Mouse (Mus musculus): Measurements from ENCODE around the gene Nr3c2. TPM values are rescaled to one million over a fixed set of nuclear protein-coding genes. Genes with fewer than 3 reads are reported as not detected.

The Nr3c2 gene
- polyA plus RNA-seq, 1 experiment from 2014 or later: 0.62 TPM

GRCm38 (mm10) chr8:76901430-76902204 is 2.4 kb downstream of the Nr3c2 start:
- Histone ChIP-seq H3K9me3 (replicated peaks; ENCODE audit: control insufficient read depth, low read length) (no peaks in the 10 kb centered on the region), H3K27ac (ENCODE audit: low read depth, low read length) (no peak overlapping the region), H3K4me2 (peak overlapping the region; percentile 100), H3K9ac (ENCODE audit: low read depth, low read length) (peak overlapping the region; percentile 62), H3K36me3 (ENCODE audit: control insufficient read depth, insufficient read depth, low read length) (no peaks in the 10 kb centered on the region), H3K4me1 (ENCODE audit: control insufficient read depth, insufficient read depth, low read length) (peaks cover 3% of the 10 kb centered on the region; the same call in 1 of the 2 replicates), H3K27me3 (ENCODE audit: control insufficient read depth, insufficient read depth, low read length) (peaks cover 34% of the 10 kb centered on the region), H3K4me3 (ENCODE audit: low read depth, low read length) (peak overlapping the region; percentile 72)
- ATAC-seq (replicated peaks; ENCODE audit: insufficient number of reproducible peaks, low FRiP score, low TSS enrichment): peak; percentile 97
- under 1% methylated on average over 40 of the region's 41 CpGs for WGBS (ENCODE audit: insufficient replicate concordance)

- H3K9ac ChIP-seq (ENCODE audit: low read depth, low read length): peak overlapping the region; percentile 52
- peaks cover 34% of the 10 kb centered on the region for H3K27me3 ChIP-seq (ENCODE audit: control insufficient read depth, insufficient read depth, low read length)
- no peak overlapping the region for H3K27ac ChIP-seq (ENCODE audit: low read depth, low read length)
- peak overlapping the region; percentile 72 for H3K4me3 ChIP-seq (ENCODE audit: low read depth, low read length)
- H3K4me1 ChIP-seq (ENCODE audit: control insufficient read depth, insufficient read depth, low read length): peaks cover 3% of the 10 kb centered on the region; the same call in 1 of the 2 replicates
- no peaks in the 10 kb centered on the region for H3K36me3 ChIP-seq (ENCODE audit: control insufficient read depth, insufficient read depth, low read length)
- under 1% methylated on average over 34 of the region's 35 CpGs for WGBS (ENCODE audit: insufficient replicate concordance)
- no peaks in the 10 kb centered on the region for H3K9me3 ChIP-seq (replicated peaks; ENCODE audit: control insufficient read depth, low read length)
- H3K4me2 ChIP-seq: peak overlapping the region; percentile 100
- ATAC-seq (replicated peaks; ENCODE audit: insufficient number of reproducible peaks, low FRiP score, low TSS enrichment): peak; percentile 14; the same call in 1 of the 2 replicates
These were observed 3.2 kb downstream of the Nr3c2 start for GRCm38 (mm10) chr8:76902205-76903078.

GRCm38 (mm10) chr8:76911206-76911605 is 12.0 kb downstream of the Nr3c2 start:
- no peaks in the 10 kb centered on the region for H3K27me3 ChIP-seq (ENCODE audit: control insufficient read depth, insufficient read depth, low read length)
- H3K4me1 ChIP-seq (ENCODE audit: control insufficient read depth, insufficient read depth, low read length): no peaks in the 10 kb centered on the region
- no peak overlapping the region for H3K4me3 ChIP-seq (ENCODE audit: low read depth, low read length)
- no peaks in the 10 kb centered on the region for H3K9me3 ChIP-seq (replicated peaks; ENCODE audit: control insufficient read depth, low read length)
- H3K27ac ChIP-seq (ENCODE audit: low read depth, low read length): no peak overlapping the region
- H3K4me2 ChIP-seq: no peak overlapping the region
- no peaks in the 10 kb centered on the region for H3K36me3 ChIP-seq (ENCODE audit: control insufficient read depth, insufficient read depth, low read length)
- ATAC-seq (replicated peaks; ENCODE audit: insufficient number of reproducible peaks, low FRiP score, low TSS enrichment): no peak
- no peak overlapping the region for H3K9ac ChIP-seq (ENCODE audit: low read depth, low read length)

GRCm38 (mm10) chr8:76912678-76913077 is 13.4 kb downstream of the Nr3c2 start:
- H3K4me2 ChIP-seq: no peak overlapping the region
- H3K4me1 ChIP-seq (ENCODE audit: control insufficient read depth, insufficient read depth, low read length): no peaks in the 10 kb centered on the region
- no peak overlapping the region for H3K27ac ChIP-seq (ENCODE audit: low read depth, low read length)
- H3K36me3 ChIP-seq (ENCODE audit: control insufficient read depth, insufficient read depth, low read length): no peaks in the 10 kb centered on the region
- no peaks in the 10 kb centered on the region for H3K27me3 ChIP-seq (ENCODE audit: control insufficient read depth, insufficient read depth, low read length)
- no peak overlapping the region for H3K9ac ChIP-seq (ENCODE audit: low read depth, low read length)
- 77% methylated on average over 3 of the region's 3 CpGs for WGBS (ENCODE audit: insufficient replicate concordance)
- H3K4me3 ChIP-seq (ENCODE audit: low read depth, low read length): no peak overlapping the region
- no peaks in the 10 kb centered on the region for H3K9me3 ChIP-seq (replicated peaks; ENCODE audit: control insufficient read depth, low read length)
- no peak for ATAC-seq (replicated peaks; ENCODE audit: insufficient number of reproducible peaks, low FRiP score, low TSS enrichment)

- no peak overlapping the region for H3K9ac ChIP-seq (ENCODE audit: low read depth, low read length)
- ATAC-seq (replicated peaks; ENCODE audit: insufficient number of reproducible peaks, low FRiP score, low TSS enrichment): no peak
- H3K27me3 ChIP-seq (ENCODE audit: control insufficient read depth, insufficient read depth, low read length): no peaks in the 10 kb centered on the region
- no peak overlapping the region for H3K4me2 ChIP-seq
- H3K9me3 ChIP-seq (replicated peaks; ENCODE audit: control insufficient read depth, low read length): no peaks in the 10 kb centered on the region
- WGBS (ENCODE audit: insufficient replicate concordance): 81% methylated on average over 4 of the region's 4 CpGs
- no peak overlapping the region for H3K4me3 ChIP-seq (ENCODE audit: low read depth, low read length)
- H3K36me3 ChIP-seq (ENCODE audit: control insufficient read depth, insufficient read depth, low read length): no peaks in the 10 kb centered on the region
- no peak overlapping the region for H3K27ac ChIP-seq (ENCODE audit: low read depth, low read length)
- no peaks in the 10 kb centered on the region for H3K4me1 ChIP-seq (ENCODE audit: control insufficient read depth, insufficient read depth, low read length)
These were observed 14.0 kb downstream of the Nr3c2 start for GRCm38 (mm10) chr8:76913207-76913606.

GRCm38 (mm10) chr8:76915260-76915659 is 16.0 kb downstream of the Nr3c2 start:
- 81% methylated on average over 2 of the region's 2 CpGs for WGBS (ENCODE audit: insufficient replicate concordance)
- no peak overlapping the region for H3K9ac ChIP-seq (ENCODE audit: low read depth, low read length)
- no peaks in the 10 kb centered on the region for H3K36me3 ChIP-seq (ENCODE audit: control insufficient read depth, insufficient read depth, low read length)
- no peak overlapping the region for H3K27ac ChIP-seq (ENCODE audit: low read depth, low read length)
- no peak overlapping the region for H3K4me2 ChIP-seq
- H3K4me1 ChIP-seq (ENCODE audit: control insufficient read depth, insufficient read depth, low read length): no peaks in the 10 kb centered on the region
- no peak for ATAC-seq (replicated peaks; ENCODE audit: insufficient number of reproducible peaks, low FRiP score, low TSS enrichment)
- no peaks in the 10 kb centered on the region for H3K27me3 ChIP-seq (ENCODE audit: control insufficient read depth, insufficient read depth, low read length)
- no peaks in the 10 kb centered on the region for H3K9me3 ChIP-seq (replicated peaks; ENCODE audit: control insufficient read depth, low read length)
- H3K4me3 ChIP-seq (ENCODE audit: low read depth, low read length): no peak overlapping the region

- 85% methylated on average over 2 of the region's 2 CpGs for WGBS (ENCODE audit: insufficient replicate concordance)
- no peak for ATAC-seq (replicated peaks; ENCODE audit: insufficient number of reproducible peaks, low FRiP score, low TSS enrichment)
These were observed 20.3 kb downstream of the Nr3c2 start for GRCm38 (mm10) chr8:76919546-76919945.

GRCm38 (mm10) chr8:76924150-76924549 is 24.9 kb downstream of the Nr3c2 start:
- Histone ChIP-seq H3K4me3 (ENCODE audit: low read depth, low read length) (no peak overlapping the region), H3K36me3 (ENCODE audit: control insufficient read depth, insufficient read depth, low read length) (no peaks in the 10 kb centered on the region), H3K9me3 (replicated peaks; ENCODE audit: control insufficient read depth, low read length) (no peaks in the 10 kb centered on the region), H3K27ac (ENCODE audit: low read depth, low read length) (no peak overlapping the region), H3K27me3 (ENCODE audit: control insufficient read depth, insufficient read depth, low read length) (no peaks in the 10 kb centered on the region), H3K4me2 (no peak overlapping the region), H3K4me1 (ENCODE audit: control insufficient read depth, insufficient read depth, low read length) (no peaks in the 10 kb centered on the region), H3K9ac (ENCODE audit: low read depth, low read length) (no peak overlapping the region)
- no peak for ATAC-seq (replicated peaks; ENCODE audit: insufficient number of reproducible peaks, low FRiP score, low TSS enrichment)
- WGBS (ENCODE audit: insufficient replicate concordance): 78% methylated on average over 4 of the region's 4 CpGs

More at GRCm38 (mm10) chr8:76919546-76919945, 20.3 kb downstream of the Nr3c2 start:
- Histone ChIP-seq H3K4me3 (ENCODE audit: low read depth, low read length) (no peak overlapping the region), H3K27me3 (ENCODE audit: control insufficient read depth, insufficient read depth, low read length) (no peaks in the 10 kb centered on the region), H3K9me3 (replicated peaks; ENCODE audit: control insufficient read depth, low read length) (no peaks in the 10 kb centered on the region), H3K36me3 (ENCODE audit: control insufficient read depth, insufficient read depth, low read length) (no peaks in the 10 kb centered on the region), H3K27ac (ENCODE audit: low read depth, low read length) (no peak overlapping the region), H3K4me1 (ENCODE audit: control insufficient read depth, insufficient read depth, low read length) (no peaks in the 10 kb centered on the region), H3K4me2 (no peak overlapping the region), H3K9ac (ENCODE audit: low read depth, low read length) (no peak overlapping the region)

All from heart, embryonic 11.5 days (tissue).